In the genomic region with DNA sequence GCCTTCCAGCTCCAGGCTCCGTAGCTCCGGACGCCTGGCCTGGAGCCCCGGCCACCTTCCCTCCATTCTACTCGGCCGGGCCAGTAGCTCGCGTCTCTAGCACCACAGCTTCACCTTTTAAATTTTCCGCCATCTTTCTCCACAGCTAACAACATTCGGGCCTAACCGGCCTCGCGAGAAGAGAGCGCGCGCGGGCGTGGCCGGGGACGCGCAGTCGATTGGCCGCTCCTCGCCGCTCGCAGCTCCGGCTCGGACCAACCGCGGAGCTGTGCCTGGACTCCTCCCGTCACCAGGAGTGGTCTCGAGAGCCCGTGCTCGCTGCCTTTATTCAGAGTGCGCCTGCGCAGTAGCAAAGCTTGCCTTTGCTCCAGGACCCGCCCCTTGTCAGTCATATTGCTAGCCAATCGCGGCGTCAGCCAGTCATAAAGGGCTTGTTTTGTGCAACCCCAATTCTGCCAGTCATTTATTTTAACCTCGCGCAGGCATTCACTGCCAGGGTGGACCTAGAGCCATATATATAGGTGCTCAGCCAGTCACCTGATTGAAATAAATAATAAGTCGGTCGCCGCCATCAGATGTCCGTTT, we compare ENCODE assay signal across 8 mouse cellular contexts. TPM values are rescaled to one million over a fixed set of nuclear protein-coding genes. Genes with fewer than 3 reads are reported as not detected.
A peak's percentile ranks its signal among the peaks of the same experiment; 100 is the strongest.
DNase-seq lines count a peak whose midpoint lies in the region; ATAC-seq and TF ChIP-seq lines count a peak whose summit lies in the region.

Gene Suv39h1 (minus strand): TSS at position 331 of the 585 bp plus-strand sequence.

- no peak for TF ChIP-seq EP300 in heart, adult 2 months (IDR thresholded peaks at IDR 0.05; ENCODE audit: insufficient read depth, low read depth, low read length)

- no peaks in the 10 kb centered on the region for H3K9me3 ChIP-seq in embryonic facial prominence, embryonic 14.5 days (ENCODE audit: control insufficient read depth, low read length)
- H3K9me3 ChIP-seq in limb, embryonic 13.5 days: no peaks in the 10 kb centered on the region
- no peaks in the 10 kb centered on the region; the same call in 1 of the 2 replicates for H3K9me3 ChIP-seq in midbrain, embryonic 16.5 days (replicated peaks; ENCODE audit: control insufficient read depth, low read length, poor library complexity, severe bottlenecking)

- H3K79me2 ChIP-seq in heart, adult 2 months (replicated peaks; ENCODE audit: control insufficient read depth, insufficient read depth, low read length): no peaks in the 10 kb centered on the region

- TF ChIP-seq CTCF in heart, adult 2 months (IDR thresholded peaks at IDR 0.05): 0 out of 2 replicates have a peak, but pooled peaks have one; percentile 12

- 40% methylated on average over 43 of the region's 46 CpGs for WGBS in embryonic facial prominence, embryonic 14.5 days
- WGBS in heart, adult 2 months: 16% methylated on average over 46 of the region's 46 CpGs
- WGBS in limb, embryonic 13.5 days: 6% methylated on average over 43 of the region's 46 CpGs
- 16% methylated on average over 46 of the region's 46 CpGs for WGBS in midbrain, embryonic 16.5 days

- peak; percentile 97 for DNase-seq in 3T3-L1 (ENCODE audit: low read depth, low spot score)
- DNase-seq in adrenal gland, postnatal 4 days (ENCODE audit: low spot score in 2 of 2): peak; percentile 61 to 67
- peak; percentile 98 for DNase-seq in embryonic facial prominence, embryonic 14.5 days (ENCODE audit: low spot score)
- DNase-seq in heart, adult 2 months: peak; percentile 88 to 96
- DNase-seq in kidney, adult 8-10 months: peak; percentile 93 to 96
- peak; percentile 81 to 93 for DNase-seq in spleen, postnatal 10 days (ENCODE audit: low spot score in 2 of 2)

- no peaks in the 10 kb centered on the region for H3K27me3 ChIP-seq in embryonic facial prominence, embryonic 14.5 days (replicated peaks; ENCODE audit: control insufficient read depth, insufficient read depth, low read length)
- H3K27me3 ChIP-seq in heart, adult 2 months (ENCODE audit: control insufficient read depth, insufficient read depth, low read length): no peaks in the 10 kb centered on the region
- H3K27me3 ChIP-seq in limb, embryonic 13.5 days: no peaks in the 10 kb centered on the region
- no peaks in the 10 kb centered on the region for H3K27me3 ChIP-seq in midbrain, embryonic 16.5 days (ENCODE audit: control insufficient read depth, insufficient read depth, low read depth, low read length)

- peak; percentile 99 for ATAC-seq in embryonic facial prominence, embryonic 14.5 days (ENCODE audit: low read depth)
- ATAC-seq in limb, embryonic 13.5 days (ENCODE audit: low FRiP score, low read depth): peak; percentile 98
- ATAC-seq in midbrain, embryonic 16.5 days: peak; percentile 97

- H3K27ac ChIP-seq in embryonic facial prominence, embryonic 14.5 days (replicated peaks; ENCODE audit: low read depth, low read length): peak within 1 kb of the TSS; percentile 91
- H3K27ac ChIP-seq in heart, adult 2 months: peak within 1 kb of the TSS; percentile 73
- peak within 1 kb of the TSS; percentile 88 for H3K27ac ChIP-seq in limb, embryonic 13.5 days
- peak within 1 kb of the TSS; percentile 87 for H3K27ac ChIP-seq in midbrain, embryonic 16.5 days (ENCODE audit: low read length)

- H3K4me3 ChIP-seq in embryonic facial prominence, embryonic 14.5 days (ENCODE audit: low read depth, low read length): peak within 1 kb of the TSS; percentile 53
- H3K4me3 ChIP-seq in heart, adult 2 months: peak within 1 kb of the TSS; percentile 58
- H3K4me3 ChIP-seq in limb, embryonic 13.5 days: peak within 1 kb of the TSS; percentile 58
- H3K4me3 ChIP-seq in midbrain, embryonic 16.5 days (ENCODE audit: low read depth, low read length): peak within 1 kb of the TSS; percentile 56

- H3K9ac ChIP-seq in embryonic facial prominence, embryonic 14.5 days (ENCODE audit: low read depth, low read length): peak within 1 kb of the TSS; percentile 73
- H3K9ac ChIP-seq in heart, adult 2 months (ENCODE audit: low read depth, low read length): peak within 1 kb of the TSS; percentile 66
- peak within 1 kb of the TSS; percentile 70 for H3K9ac ChIP-seq in limb, embryonic 13.5 days
- H3K9ac ChIP-seq in midbrain, embryonic 16.5 days (ENCODE audit: low read depth, low read length): peak within 1 kb of the TSS; percentile 56

- peaks cover 11% of the 10 kb centered on the region for H3K36me3 ChIP-seq in embryonic facial prominence, embryonic 14.5 days (ENCODE audit: control insufficient read depth, insufficient read depth, low read length)
- no peaks in the 10 kb centered on the region for H3K36me3 ChIP-seq in heart, adult 2 months (ENCODE audit: control insufficient read depth, insufficient read depth, low read length)
- peaks cover 17% of the 10 kb centered on the region; the same call in 1 of the 2 replicates for H3K36me3 ChIP-seq in limb, embryonic 13.5 days
- no peaks in the 10 kb centered on the region for H3K36me3 ChIP-seq in midbrain, embryonic 16.5 days (ENCODE audit: control insufficient read depth, insufficient read depth, low read length)

- TF ChIP-seq POLR2A in heart, adult 2 months (IDR thresholded peaks at IDR 0.05; ENCODE audit: insufficient read depth, low read depth, low read length): peak; percentile 51

- H3K4me2 ChIP-seq in embryonic facial prominence, embryonic 14.5 days (ENCODE audit: low read depth, low read length): peak within 1 kb of the TSS; percentile 56
- peak within 1 kb of the TSS; percentile 61 for H3K4me2 ChIP-seq in limb, embryonic 13.5 days (replicated peaks)
- peak within 1 kb of the TSS; percentile 61 for H3K4me2 ChIP-seq in midbrain, embryonic 16.5 days (ENCODE audit: low read length)

- intact Hi-C loops in heart, adult 2 months (cut with DNase I): loop anchor here (10.0 kb wide), 2 partner anchors 180 to 350 kb away; partner anchors contain the start of genes Ftsj1, Gm45208 and Praf2

- H3K4me1 ChIP-seq in embryonic facial prominence, embryonic 14.5 days (ENCODE audit: control insufficient read depth, insufficient read depth, low read length): no peaks in the 10 kb centered on the region
- H3K4me1 ChIP-seq in heart, adult 2 months (ENCODE audit: control insufficient read depth, insufficient read depth, low read length): no peaks in the 10 kb centered on the region
- H3K4me1 ChIP-seq in limb, embryonic 13.5 days: no peaks in the 10 kb centered on the region
- 0 out of 2 replicates have a peak, but pooled peaks cover 4% of the 10 kb centered on the region for H3K4me1 ChIP-seq in midbrain, embryonic 16.5 days (ENCODE audit: control insufficient read depth, insufficient read depth, low read length)

RNA-seq across cellular contexts. Expression of gene Suv39h1, which starts in this region (rescaled TPM):
- total RNA-seq in adrenal gland, postnatal 4 days (2021): 10 to 100 TPM; 28.9 to 30.0 TPM
- polyA plus RNA-seq in embryonic facial prominence, embryonic 14.5 days (2014; fragmentation: Nextera tagmentation; extraction: Ambion mirVana): 42.5 and 47.6 TPM in 2 replicates
- 1 to 10 TPM; 3.6 to 3.9 TPM for total RNA-seq in heart, adult 2 months (2021)
- 4.6 and 6.1 TPM in 2 replicates for polyA plus RNA-seq in heart, adult 2 months (2012; rRNA removed)
- polyA plus RNA-seq in limb, embryonic 13.5 days (2015; fragmentation: Nextera tagmentation; extraction: Ambion mirVana): 67.8 and 69.3 TPM in 2 replicates
- polyA plus RNA-seq in midbrain, embryonic 16.5 days (2015; fragmentation: Nextera tagmentation; extraction: Ambion mirVana): 39.1 and 44.6 TPM in 2 replicates

Comparison
In these comparisons a context has a peak if more than half of its experiments do, and no peak if none do; other contexts are left out.
1. Peak in every context shown above with its lines: DNase-seq, ATAC-seq, H3K4me3 ChIP-seq and H3K27ac ChIP-seq.
2. RNA of gene Suv39h1 (total RNA-seq): 28.9 to 30.0 TPM in adrenal gland, postnatal 4 days; 3.6 to 3.9 TPM in heart, adult 2 months; every median in the first group is over 4 times any median in the second.